Mouse (Mus musculus): ENCODE measurements around the gene Cep57.

DNA sequence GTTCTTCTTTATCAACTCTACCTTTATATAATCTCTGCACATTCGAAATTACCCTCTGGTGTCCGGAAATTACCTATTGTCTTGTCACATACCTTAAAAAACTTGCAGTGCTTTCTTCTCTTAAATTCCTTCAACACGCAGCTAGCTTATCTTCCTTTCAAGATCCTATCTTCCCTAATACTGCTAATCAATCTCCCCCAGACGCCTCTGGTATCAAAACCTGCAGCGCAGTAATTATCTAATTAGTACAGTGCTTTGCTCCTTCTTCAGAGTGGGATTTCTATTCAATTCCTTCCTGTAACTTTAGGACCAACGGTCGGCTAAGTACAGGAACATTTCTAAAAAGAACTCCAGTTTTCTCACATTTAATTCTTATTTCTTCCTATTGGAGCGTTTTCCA lies 1.0 kb downstream of the Cep57 start:
- TF ChIP-seq CTCF (IDR thresholded peaks at IDR 0.05; ENCODE audit: borderline replicate concordance, insufficient read depth, low read depth, low read length), result no peak
- no peak for TF ChIP-seq POLR2A (IDR thresholded peaks at IDR 0.05; ENCODE audit: borderline replicate concordance, insufficient read depth, low read length)

Measured in cerebellum, adult 2 months (tissue).